Mouse (Mus musculus) lung, postnatal 25 days (tissue): ENCODE results near the gene Elmo1.

Experiments used
- DNase-seq: peaks from one replicate; pipeline ENCODE4 v3.0.0; 2022; ENCODE audit warnings: low spot score

Elmo1 gene

DNA sequence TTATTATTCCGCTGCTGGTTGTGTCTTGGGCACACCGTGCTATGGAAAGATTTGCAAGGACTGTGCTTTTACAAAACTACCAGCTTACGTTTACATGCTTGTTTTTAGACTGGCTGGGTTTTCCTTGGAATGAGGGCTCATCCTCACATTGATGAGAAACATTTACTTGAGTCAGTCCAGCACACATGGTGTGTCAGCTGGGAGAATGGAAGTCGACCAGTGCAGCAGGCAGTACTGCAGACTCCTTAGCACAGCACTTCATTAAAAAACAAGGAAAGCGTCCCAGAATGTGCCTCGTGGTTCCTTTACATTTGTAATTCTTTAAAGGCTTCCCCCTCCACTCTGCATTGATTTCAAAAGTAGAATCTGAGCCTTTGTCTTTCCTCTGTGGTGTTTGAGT is 179.8 kb downstream of the Elmo1 start:
- DNase-seq: no peak

DNA sequence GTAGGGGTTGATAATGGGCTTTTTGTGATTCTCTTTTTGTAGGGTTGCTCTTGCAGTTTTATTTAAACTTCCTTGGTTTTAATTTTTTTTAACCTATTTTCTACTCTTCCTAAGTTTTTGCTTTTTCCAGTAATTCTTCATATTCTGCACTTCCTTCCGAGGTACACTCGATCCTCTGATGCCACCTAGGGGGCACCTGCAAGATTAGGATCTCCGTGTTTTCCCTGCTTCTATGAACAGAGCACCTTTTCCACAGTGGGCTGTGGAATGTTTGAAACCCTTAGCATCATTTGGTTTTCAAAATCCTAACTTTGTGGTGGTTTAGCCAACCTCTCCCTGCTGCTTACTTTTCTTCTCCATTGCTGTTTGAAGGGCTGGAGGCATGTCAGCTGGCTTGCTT is 181.4 kb downstream of the Elmo1 start:
- DNase-seq: no peak

DNA sequence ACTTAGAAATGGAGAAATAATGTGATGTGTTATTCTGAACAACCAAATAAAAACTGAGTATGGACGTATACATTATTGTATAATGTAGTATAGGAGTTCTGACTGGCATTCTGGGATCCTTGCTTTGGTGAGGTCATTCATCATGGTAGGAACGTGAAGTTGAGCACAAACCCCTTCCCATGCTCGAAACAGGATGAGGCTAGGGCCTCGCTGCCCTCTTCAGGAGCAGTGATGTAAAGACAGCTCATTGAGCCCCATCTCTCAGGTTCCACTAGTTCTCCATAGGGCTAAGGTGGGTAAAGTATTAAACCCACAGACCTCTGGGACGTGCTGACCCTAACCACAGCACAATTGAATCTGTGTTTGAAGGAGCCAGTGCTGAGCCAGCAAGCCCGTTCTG is 182.2 kb downstream of the Elmo1 start:
- peak; percentile 22 for DNase-seq

DNA sequence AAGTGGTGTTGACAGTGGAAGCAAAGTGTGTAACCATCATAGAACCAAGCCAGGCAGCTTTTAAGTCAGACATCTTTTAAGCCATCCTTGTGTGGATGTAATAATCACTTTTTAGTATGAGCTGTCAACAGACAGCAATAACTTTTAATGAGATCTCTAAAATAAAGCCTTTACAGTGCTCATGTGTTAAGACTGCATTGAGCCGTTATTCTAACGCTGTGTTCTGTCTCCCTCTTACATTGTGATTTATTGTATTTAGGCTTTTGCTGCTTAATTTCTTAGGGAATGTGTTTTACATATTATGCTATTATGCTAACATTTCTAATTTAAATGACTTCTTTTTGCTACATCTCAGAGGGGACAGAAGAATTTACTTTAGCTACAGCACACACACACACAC is 189.5 kb downstream of the Elmo1 start:
- DNase-seq: no peak

DNA sequence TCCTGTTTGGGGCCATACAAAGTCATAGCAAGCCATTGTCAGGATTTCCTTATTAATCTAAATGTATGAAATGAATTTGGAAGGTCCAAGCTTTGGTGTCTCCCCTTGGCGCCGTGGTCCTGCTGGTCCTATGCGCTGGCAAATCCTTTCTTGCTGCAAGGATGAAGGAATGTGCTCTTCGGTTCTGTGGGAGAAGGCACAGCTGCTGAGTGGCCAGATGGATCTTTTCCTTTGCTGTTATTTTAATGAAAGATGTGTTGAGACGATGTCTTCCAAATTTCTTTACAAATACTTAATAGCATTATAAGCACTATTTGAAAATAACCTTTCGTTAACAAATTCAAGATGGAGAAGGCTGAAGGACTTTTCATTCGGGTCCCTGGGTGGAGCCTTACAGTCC is 193.5 kb downstream of the Elmo1 start:
- peak; percentile 19 for DNase-seq

DNA sequence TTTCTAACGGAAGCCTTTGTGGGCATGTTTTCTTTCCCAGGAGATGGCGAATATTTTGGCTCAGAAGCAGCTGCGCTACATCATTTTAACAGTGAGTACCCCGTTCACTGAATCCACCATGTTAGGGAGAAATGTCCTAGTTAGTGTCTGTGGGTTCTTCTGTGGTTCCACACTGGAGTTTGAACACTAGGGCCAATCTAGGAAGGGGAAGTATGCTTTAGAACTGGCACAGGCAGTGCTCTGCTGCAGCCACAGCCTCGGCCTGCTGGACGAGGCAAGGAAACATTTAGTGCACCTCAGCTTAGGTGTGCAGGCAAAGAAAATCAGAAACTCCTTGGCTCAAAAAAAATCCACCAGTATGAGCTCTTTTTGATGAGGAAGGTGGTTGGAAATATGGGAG is 196.3 kb downstream of the Elmo1 start:
- DNase-seq: no peak

DNA sequence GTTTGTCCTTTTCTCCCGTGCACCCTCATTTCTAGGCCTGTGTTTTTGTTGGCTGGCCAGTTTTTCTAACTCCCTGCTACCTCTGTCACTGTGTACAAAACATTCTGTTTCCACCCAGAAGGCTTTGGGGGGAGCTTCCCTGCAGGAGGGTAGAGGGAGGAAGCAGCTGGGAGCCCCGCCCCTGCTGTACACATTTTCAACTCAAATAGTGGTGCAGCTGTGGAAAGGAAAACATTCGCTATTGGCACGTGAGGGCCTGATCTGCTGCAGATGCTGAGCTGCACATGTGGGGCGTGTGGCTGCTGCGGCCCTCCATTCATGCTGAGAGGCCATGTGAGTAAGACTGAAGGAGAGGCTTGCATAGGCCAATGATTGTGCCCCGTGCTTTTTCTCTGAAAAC is 198.0 kb downstream of the Elmo1 start:
- peak; percentile 60 for DNase-seq

DNA sequence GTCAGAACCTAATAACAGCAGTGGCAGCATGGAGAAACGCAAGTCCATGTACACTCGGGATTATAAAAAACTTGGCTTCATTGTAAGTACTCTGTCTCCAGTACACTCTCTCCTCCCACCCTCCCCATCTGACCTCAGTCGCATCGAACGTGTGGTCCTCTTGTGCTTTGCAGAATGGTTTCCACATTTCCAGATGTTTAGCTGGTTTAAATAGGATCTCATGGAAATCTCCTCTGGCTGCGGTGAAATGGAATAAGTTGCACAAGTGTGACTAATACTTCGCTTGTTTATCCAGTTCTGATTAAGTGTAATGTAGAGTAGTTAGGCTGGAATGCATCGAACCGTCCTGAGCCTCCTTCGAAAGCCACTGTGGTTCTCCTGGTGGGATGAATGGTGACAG is 200.0 kb downstream of the Elmo1 start:
- peak; percentile 54 for DNase-seq

DNA sequence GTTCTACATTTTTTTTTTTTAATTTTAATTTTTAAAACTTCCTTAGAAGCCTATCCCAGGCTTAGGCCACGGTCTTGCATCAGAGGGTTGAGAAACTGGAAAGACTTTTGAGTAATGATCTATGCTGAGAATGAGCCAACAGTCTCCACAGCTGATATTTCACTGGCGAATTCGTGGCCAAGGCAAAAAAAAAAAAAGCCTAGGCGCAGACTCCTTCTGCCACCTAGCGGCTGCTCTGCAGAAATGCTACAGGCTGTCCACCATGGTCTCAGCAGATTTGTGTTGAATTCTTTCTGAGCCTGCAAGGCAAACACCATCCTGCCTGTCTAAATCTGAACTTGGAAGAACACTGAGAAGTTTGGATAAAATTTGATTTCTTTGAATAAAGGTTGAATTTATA is 202.0 kb downstream of the Elmo1 start:
- peak; percentile 74 for DNase-seq

DNA sequence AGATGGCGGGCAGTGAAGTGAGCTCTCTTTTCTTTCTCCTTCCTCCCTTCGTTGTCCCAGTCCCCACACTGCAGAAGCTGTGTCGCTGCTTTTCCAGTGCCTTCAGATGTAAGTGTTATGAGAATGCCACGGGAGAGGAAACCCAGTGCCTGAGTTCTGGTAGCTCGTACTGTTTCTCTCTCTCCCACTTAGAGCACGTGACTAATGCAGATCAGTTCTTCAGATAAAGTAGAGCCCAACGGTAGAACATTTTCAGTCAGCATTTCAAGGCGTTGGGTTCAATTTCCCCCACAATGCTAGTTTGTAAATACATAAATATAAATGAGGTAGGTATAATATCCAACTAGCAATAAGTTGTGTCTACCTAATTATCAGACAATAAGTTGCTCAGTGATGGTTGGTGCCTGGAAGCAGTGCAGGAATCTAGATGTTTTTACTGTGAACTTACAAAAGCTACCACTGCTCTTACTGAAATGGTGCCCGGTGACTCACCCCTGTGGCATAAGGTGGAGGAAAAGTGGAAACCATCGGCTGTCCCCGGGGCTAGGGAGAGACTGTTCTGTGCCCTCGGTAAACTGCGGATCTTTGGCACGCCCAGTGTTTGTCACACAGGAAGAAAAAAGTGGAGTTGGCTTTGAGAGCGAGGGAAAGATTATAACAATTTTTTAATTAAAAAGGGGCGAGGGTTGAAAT is 205.0 kb downstream of the Elmo1 start:
- peak; percentile 14 for DNase-seq

DNA sequence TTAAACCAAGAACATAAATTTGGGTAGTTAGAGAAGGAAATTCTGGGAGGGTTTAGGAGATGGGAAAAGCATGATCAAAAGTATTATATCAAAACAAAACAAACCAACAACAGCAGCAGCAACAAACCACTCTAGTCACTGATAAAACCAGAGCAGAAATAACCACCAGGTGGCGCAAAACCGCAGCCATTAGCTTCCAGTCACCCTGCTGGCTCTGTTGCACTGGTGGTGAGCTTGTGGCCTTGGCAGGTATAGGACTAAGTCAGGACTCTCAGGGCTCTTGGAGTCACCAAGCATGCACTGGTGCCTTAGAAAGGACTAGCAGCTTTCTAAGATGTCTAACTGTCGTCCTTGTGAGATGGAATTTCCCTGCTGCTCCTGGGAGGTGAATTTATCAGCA is 207.4 kb downstream of the Elmo1 start:
- peak; percentile 18 for DNase-seq

DNA sequence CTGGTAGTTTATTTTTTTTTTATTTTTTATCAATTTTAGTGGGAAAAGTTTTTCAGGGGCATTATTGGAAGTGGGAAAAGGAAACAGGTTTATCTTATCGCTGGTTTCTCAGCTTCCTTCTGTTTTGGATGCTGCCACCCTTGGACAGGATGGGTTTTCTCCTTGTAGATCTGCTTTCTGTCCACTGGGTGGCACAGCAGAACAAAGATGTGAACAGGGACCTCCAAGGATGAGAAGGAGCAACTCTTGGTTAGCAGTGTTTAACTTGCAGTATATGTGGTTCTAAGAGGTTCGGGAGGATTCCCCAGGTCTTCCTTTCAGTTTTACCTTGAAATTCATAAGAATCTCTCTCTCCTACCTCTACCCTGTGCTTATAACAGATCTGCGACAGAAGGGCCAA is 209.0 kb downstream of the Elmo1 start:
- peak; percentile 32 for DNase-seq

DNA sequence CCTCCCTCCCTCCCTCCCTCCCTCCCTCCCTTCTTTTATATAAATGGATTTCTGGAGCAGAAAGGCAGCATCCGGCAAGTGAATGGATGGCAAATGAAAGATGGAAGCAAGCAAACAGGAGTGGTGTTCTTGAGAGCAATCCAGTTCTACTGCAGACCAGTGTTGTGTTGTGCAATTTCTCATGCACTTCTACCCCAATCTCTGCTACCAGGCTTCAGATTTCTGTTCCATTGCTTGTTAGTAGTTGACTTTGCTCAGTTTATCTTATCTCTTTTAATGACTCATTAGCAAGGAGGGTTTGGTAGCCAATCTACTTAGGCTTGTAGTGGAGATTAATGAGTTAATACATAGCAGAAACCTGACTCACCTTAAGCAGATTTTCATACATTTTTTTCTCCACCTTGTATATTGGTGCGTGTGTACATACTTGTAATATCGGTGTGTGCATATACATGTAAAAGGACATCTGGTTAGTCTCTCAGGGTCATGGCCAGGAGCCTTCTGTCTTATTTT is 209.7 kb downstream of the Elmo1 start:
- DNase-seq: no peak

DNA sequence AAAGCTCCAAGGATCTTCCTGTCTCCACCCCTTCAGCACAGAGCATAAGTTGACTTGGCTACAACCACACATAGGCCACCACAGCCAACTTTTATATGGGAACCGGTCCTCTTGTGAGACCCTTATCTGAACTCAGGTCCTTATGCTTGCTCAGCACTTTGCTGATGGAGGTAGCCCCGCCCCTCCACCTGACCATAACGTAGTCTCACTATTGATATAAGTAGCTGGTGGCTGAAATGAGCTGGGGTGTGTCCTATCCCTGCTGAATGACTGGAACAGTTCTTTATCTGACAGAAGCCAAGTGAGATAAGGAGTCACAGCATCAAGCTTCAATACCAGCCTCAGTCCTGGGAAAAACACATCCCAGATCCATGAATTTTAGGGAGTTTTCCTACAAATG is 210.2 kb downstream of the Elmo1 start:
- DNase-seq: no peak

DNA sequence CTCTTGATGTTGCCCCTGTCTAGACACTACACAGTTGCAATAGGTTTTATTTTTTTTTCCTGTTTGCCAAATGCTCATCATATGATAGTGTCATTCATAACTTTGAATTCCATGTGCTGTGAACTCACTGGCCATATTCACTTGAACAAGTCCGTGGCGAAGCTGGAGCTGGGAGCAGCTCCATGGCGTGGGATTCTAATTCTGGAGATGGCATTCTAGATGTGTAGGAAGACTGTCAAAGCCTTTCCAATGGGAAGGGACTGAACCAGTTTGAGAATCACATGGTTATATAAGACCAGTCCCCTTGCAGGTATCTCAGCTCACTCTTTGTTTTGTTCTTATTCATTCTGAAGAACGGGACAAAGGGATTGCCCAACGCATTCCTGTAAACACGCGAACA is 211.4 kb downstream of the Elmo1 start:
- DNase-seq: no peak

DNA sequence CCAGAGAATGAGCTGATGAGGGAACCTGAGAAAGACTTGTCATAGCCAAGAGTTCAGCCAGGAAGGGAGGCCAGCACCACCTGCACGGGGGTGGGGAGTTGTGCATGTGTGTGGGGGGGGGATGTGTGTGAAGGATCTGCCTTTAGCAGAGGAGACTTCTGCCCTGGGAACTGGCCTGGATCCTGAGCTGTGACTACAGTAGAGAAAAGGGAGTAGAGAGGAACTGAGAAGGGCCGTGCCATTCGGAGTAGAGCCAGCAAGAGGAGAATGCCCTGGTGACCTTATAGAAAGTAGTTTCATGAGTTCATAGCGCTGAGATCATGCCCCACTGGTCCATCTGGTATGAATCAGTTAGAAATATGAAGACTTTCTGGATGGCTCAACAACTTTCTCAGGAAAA is 215.2 kb downstream of the Elmo1 start:
- no peak for DNase-seq

DNA sequence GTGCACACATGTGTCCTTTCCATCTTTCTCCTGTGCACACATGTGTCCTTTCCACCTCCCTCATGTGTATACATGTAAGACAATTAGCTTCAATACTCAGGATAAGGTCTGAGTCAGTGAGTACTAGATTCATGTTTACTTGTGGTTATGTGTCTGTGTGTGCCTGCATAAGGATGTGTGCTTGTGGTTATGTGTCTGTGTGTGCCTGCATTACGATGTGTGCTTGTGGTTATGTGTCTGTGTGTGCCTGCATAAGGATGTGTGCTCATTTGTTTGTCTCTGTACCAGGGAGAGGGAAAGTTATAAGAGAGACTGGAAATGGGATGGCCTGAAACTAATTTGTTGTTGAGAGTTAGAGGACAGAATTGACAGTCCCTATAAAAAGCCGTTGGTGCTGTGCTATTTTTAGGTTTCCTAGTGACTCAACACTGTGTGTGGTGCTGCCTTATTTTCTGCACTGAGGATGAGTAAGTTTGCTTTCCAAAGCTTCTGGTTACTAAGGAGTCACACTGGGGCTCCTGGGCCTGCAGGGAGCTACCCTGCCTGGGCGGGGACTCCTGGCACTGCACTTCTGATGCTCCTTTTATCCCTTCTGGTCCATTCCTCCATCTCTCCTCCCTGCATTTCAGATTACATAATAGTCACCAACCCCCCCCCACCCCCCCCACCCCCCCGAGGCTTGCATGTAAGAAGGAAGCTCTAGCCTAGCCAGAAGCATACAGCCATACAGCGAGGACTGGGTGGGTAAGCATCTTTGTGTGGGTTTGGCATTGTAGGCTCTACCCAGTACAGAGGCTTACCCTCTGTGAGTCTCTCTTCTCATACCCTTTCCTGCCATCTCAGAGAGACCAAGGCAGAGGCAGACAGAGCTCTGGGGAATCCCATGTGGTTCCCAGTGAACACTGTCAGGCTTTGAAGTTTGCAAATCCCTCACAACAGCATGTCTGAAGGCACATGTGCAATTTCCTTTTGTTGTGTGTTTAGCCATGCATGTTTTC is 216.1 kb downstream of the Elmo1 start:
- DNase-seq: no peak

DNA sequence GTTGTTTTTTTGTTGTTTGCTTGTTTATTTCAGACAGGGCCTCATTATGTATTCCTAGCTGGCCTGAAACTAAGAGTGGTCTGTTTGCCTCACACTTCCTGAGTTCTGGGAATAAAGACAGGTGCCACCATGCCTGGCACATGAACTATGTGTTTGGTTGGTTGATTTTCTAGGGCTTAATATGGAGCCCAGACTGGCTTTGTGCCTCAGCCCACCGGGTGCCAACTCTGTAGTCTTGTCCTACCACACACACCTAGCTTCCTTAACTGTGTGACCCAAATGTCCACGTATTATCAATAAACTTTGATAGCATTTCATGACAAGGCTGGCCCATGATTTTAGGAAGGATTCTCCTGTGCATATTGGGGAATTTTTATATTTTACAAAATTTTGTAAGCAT is 217.0 kb downstream of the Elmo1 start:
- DNase-seq: no peak

DNA sequence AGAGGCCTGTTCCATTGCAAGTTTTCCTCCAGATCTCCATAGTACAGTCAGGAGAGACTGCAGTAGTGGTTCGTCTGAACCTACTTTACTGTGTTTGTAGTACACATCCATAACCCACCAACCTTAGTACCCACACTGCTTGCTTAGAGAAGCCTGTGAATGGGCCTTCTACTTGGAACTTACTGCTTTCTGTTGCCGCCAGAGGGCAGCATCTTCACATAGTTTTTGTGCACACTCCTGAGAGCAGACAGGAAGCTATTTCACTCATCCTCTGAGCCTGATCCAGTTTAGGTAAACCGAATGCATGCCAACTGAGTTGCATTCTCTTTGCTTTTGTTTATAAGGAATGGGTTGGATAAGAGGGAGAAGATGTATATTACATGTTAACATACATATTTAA is 221.2 kb downstream of the Elmo1 start:
- DNase-seq: peak; percentile 79

DNA sequence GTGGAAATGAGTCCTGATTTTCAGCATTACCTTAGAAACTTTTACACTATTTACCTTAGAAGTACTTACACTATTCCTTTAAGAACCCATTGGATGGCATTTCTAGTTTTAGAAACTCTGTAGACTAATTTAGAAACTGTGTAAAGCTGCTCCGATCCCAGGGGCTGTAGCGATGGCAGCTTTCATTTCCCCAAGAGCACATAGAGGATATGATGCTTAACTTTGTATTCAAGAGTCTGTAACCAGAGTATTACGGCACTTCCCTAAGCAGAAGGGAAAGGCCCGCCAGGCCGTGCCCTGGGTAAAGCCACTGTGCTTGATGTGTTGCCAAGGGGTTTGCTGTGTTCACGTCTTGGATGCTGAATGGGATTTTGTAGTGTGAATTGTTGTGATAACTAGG is 222.9 kb downstream of the Elmo1 start:
- DNase-seq: no peak

DNA sequence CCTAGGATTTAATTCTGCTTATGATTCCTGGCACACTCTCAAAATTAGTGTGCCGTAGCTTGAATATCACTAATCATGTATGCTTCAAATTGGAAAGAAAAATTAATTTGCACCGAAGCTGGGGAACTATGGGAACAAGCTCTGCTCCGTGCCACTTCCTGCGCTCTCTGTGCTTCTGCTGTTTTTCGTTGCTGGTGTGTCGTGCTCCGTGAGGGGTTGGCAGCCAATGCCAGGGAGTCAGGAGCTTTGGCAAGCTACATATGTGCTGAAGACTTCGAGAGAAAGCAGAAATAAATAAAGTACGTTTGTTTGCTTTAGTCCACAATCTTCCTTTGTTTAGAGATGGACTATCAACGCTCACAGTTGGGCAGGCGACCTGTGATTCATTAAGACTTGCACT is 225.7 kb downstream of the Elmo1 start:
- no peak for DNase-seq

DNA sequence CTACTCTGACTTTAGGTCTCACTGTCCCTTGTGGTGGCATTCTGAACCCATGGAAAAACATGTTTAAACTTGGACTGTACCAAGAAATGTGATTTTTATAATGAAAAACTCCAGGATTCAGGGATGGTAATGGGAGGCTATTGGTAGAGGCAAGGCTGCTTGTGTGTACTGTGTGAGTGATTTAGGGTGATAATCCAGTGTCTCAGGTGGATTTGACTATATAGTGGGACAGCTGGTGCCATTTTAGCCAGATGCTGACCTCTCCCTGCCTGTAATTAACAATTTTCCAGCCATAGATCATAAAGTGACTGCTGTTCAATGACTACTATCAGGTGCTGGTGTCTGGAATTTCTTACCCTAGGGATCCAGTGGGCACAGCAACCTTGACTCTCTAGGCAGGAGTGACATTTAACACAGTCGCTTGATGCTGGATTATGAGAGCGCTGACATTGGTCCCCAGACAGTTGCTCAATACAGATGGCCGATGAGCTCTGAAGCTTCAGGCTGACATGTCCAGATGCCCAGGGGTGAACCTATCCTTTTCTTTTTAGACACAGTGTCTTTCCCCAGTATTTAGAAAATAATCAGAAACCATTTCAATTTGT is 228.3 kb downstream of the Elmo1 start:
- DNase-seq: no peak

DNA sequence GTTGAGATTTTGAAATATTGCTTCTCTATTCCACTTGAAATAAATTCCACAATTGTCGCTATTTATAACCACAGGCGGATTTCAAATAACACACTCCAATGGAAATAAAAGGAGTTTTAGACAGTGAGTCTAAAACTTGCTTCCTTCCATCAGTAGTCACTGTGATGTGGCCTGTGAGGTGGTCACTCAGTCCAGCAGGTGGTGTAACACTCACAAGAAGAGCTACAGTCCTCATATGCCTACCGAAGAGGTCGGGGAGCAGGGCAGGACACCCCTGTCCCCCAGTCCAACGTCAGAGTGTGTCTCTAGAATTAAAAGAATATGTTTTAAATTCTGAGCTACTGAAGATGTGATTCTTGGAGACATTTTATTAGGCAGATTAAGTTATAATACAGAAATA is 229.8 kb downstream of the Elmo1 start:
- no peak for DNase-seq
